Mouse (Mus musculus) liver, adult 2 months (tissue): ENCODE data around the gene Pea15a.

Experiments used
- CTCF ChIP-seq: fragments of 200-500 bp; IDR thresholded peaks from 2 replicates; pipeline ENCODE4 v1.5.1; 2011; ENCODE audit warnings: low read depth, low read length, control low read depth
- POLR2A ChIP-seq: fragments of 200-500 bp; IDR thresholded peaks from 2 replicates; pipeline ENCODE4 v1.6.1; 2011; ENCODE audit warnings: low read length, control low read depth; ENCODE audit not compliant: insufficient read depth; ENCODE audit errors: extremely low read depth

- TF ChIP-seq CTCF, result no peak
- no peak for TF ChIP-seq POLR2A
Measured at GRCm38 (mm10) chr1:172214748-172215147, 8.1 kb upstream of the Pea15a start.
